28 mouse cellular contexts compared by ENCODE assay signal in genomic region chr3:116542070-116542469, GRCm38 (mm10). TPM values are rescaled to one million over a fixed set of nuclear protein-coding genes. Genes with fewer than 3 reads are reported as not detected.
DNase-seq lines count a peak whose midpoint lies in the region; ATAC-seq and TF ChIP-seq lines count a peak whose summit lies in the region.
"Had no signal": no experiment of that assay in that cellular context is flagged by ENCODE, and none has a peak within 500 bp of the region (broad histone marks: within the 10 kb centered on the region; RNA-seq: fewer than 3 reads in every experiment).

No protein-coding gene starts in this region.

- H3K4me1 ChIP-seq in heart, embryonic 14.5 days (ENCODE audit: control insufficient read depth in 2 of 2, insufficient read depth in 2 of 2, low read length in 2 of 2) = peaks cover 9 to 10% of the 10 kb centered on the region in 2 experiments
- H3K4me1 ChIP-seq in heart, embryonic 12.5 days (replicated peaks) = peaks cover 13% of the 10 kb centered on the region
- H3K4me1 ChIP-seq in bone marrow macrophage, adult 2 months (ENCODE audit: control insufficient read depth, insufficient read depth, low read length) = peaks cover 13% of the 10 kb centered on the region
- H3K4me1 ChIP-seq: forebrain, embryonic 12.5 days; lung, embryonic 15.5 days; midbrain, embryonic 13.5 days had no signal

- no peak overlapping the region for H3K4me3 ChIP-seq in heart, embryonic 14.5 days (ENCODE audit: control insufficient read depth in 1 of 2, insufficient read depth in 1 of 2, low read depth in 1 of 2, low read length in 2 of 2)
- no peak overlapping the region for H3K4me3 ChIP-seq in heart, embryonic 12.5 days
- no peak overlapping the region for H3K4me3 ChIP-seq in bone marrow macrophage, adult 2 months (ENCODE audit: insufficient read depth, low read length)
- H3K4me3 ChIP-seq: erythroblast, embryonic 14.5 days; forebrain, embryonic 12.5 days; hindbrain, embryonic 13.5 days; lung, embryonic 15.5 days; megakaryocyte, embryonic 14.5 days; midbrain, embryonic 13.5 days; neural tube, embryonic 15.5 days had no signal

- H3K4me2 ChIP-seq in heart, embryonic 14.5 days (ENCODE audit: low read length) = no peak overlapping the region
- no peak overlapping the region for H3K4me2 ChIP-seq in heart, embryonic 12.5 days
- H3K4me2 ChIP-seq: forebrain, embryonic 12.5 days; hindbrain, embryonic 13.5 days; lung, embryonic 15.5 days; midbrain, embryonic 13.5 days; neural tube, embryonic 15.5 days had no signal

- H3K9me3 ChIP-seq in heart, embryonic 14.5 days (ENCODE audit: control insufficient read depth, low read length) = no peaks in the 10 kb centered on the region
- H3K9me3 ChIP-seq in heart, embryonic 12.5 days (replicated peaks) = no peaks in the 10 kb centered on the region
- H3K9me3 ChIP-seq: forebrain, embryonic 12.5 days; hindbrain, embryonic 13.5 days; lung, embryonic 15.5 days; megakaryocyte, embryonic 14.5 days; midbrain, embryonic 13.5 days; neural tube, embryonic 15.5 days had no signal

- peaks cover 76% of the 10 kb centered on the region for H3K36me3 ChIP-seq in heart, embryonic 14.5 days (ENCODE audit: control insufficient read depth, insufficient read depth, low read length)
- H3K36me3 ChIP-seq in heart, embryonic 12.5 days = peaks cover 66% of the 10 kb centered on the region

- TF ChIP-seq POLR2A in bone marrow macrophage, adult 2 months (IDR thresholded peaks at IDR 0.05; ENCODE audit: borderline replicate concordance, low read depth, low read length) = no peak

- TF ChIP-seq CTCF in bone marrow macrophage, adult 2 months (IDR thresholded peaks at IDR 0.05; ENCODE audit: low read depth, low read length) = no peak

- ATAC-seq in heart, embryonic 14.5 days (ENCODE audit: insufficient number of reproducible peaks, insufficient read depth, low FRiP score, low read depth) = no peak
- no peak for ATAC-seq in heart, embryonic 12.5 days (ENCODE audit: insufficient number of reproducible peaks, low FRiP score)
- ATAC-seq in megakaryocyte, adult 5-6 weeks (ENCODE audit: poor library complexity, severe bottlenecking) = peak; percentile 58
- ATAC-seq: forebrain, postnatal 0 days; intestine, embryonic 16.5 days; midbrain, embryonic 13.5 days had no signal

- H3K9ac ChIP-seq in heart, embryonic 14.5 days (ENCODE audit: low read length) = no peak overlapping the region
- no peak overlapping the region for H3K9ac ChIP-seq in heart, embryonic 12.5 days
- H3K9ac ChIP-seq: forebrain, embryonic 12.5 days; forebrain, postnatal 0 days; liver, embryonic 14.5 days; lung, embryonic 15.5 days; midbrain, embryonic 13.5 days; neural tube, embryonic 15.5 days had no signal

- H3K27ac ChIP-seq in heart, embryonic 14.5 days (replicated peaks in 1 of 2; ENCODE audit: control insufficient read depth in 1 of 2, insufficient read depth in 1 of 2, low read depth in 2 of 2, low read length in 2 of 2) = peak overlapping the region; percentile 3 to 30; a peak in 3 of 4 replicates
- H3K27ac ChIP-seq in heart, embryonic 12.5 days (ENCODE audit: poor library complexity, severe bottlenecking) = no peak overlapping the region
- peak overlapping the region; percentile 18 for H3K27ac ChIP-seq in bone marrow macrophage, adult 2 months (ENCODE audit: insufficient read depth, low read depth, low read length)
- H3K27ac ChIP-seq: forebrain, embryonic 12.5 days; hindbrain, embryonic 13.5 days; kidney, postnatal 0 days; liver, embryonic 14.5 days; lung, embryonic 15.5 days; midbrain, embryonic 13.5 days; neural tube, embryonic 15.5 days had no signal

- DNase-seq in R1 (ENCODE audit: low read depth, low spot score) = peak; percentile 20
- no peak for DNase-seq in cerebellum, postnatal 36 days
- DNase-seq in adrenal gland, postnatal 36 days = no peak
- DNase-seq: adrenal gland, adult 8-10 months; cerebellum, adult 11 months; cerebellum, adult 9-11 months; forebrain, postnatal 0 days; gastrocnemius, postnatal 25 days; kidney, adult 8-10 months; kidney, postnatal 4 days; left cerebral cortex, postnatal 4 days; spleen, adult 18-20 months; thymus, postnatal 14 days had no signal

- WGBS in heart, embryonic 14.5 days = 74% methylated on average over 2 of the region's 2 CpGs
- 74% methylated on average over 2 of the region's 2 CpGs for WGBS in heart, embryonic 12.5 days

- H3K27me3 ChIP-seq in heart, embryonic 14.5 days (ENCODE audit: control insufficient read depth, insufficient read depth, low read length) = no peaks in the 10 kb centered on the region
- H3K27me3 ChIP-seq in heart, embryonic 12.5 days (replicated peaks) = peaks cover 13% of the 10 kb centered on the region
- H3K27me3 ChIP-seq: forebrain, embryonic 12.5 days; hindbrain, embryonic 13.5 days; lung, embryonic 15.5 days; megakaryocyte, embryonic 14.5 days; midbrain, embryonic 13.5 days; neural tube, embryonic 15.5 days had no signal

RNA-seq across cellular contexts. Expression of gene Lrrc39, which starts 20.7 kb away (rescaled TPM):
- polyA plus RNA-seq in heart, embryonic 14.5 days (2014; fragmentation: Nextera tagmentation; extraction: Ambion mirVana) = 44.7 and 47.8 TPM in 2 replicates
- 32.8 and 35.7 TPM in 2 replicates for polyA plus RNA-seq in heart, embryonic 12.5 days (2016; fragmentation: Nextera tagmentation; extraction: Ambion mirVana)
- polyA plus RNA-seq in bone marrow macrophage, adult 2 months (2012; ENCODE audit: insufficient read depth, insufficient read length, missing spikeins) = 0.35 TPM in 1 of 2 replicates, not detected in the other
- 0.14 TPM in 1 of 2 replicates, not detected in the other for total RNA-seq in megakaryocyte, adult 5-6 weeks (2015)
- 0.04 and 0.40 TPM in 2 replicates for total RNA-seq in megakaryocyte, adult 5-6 weeks (2017)
- total RNA-seq in adrenal gland, postnatal 36 days (2021) = 1 to 10 TPM; 1.6 to 2.9 TPM
- total RNA-seq: forebrain, postnatal 0 days; left cerebral cortex, postnatal 4 days; monocyte, adult 5-6 weeks had no signal

RNA-seq across cellular contexts. Expression of gene Dbt, which starts 29.2 kb away (rescaled TPM):
- 22.4 and 23.7 TPM in 2 replicates for polyA plus RNA-seq in heart, embryonic 14.5 days (2014; fragmentation: Nextera tagmentation; extraction: Ambion mirVana)
- 23.2 and 26.6 TPM in 2 replicates for polyA plus RNA-seq in heart, embryonic 12.5 days (2016; fragmentation: Nextera tagmentation; extraction: Ambion mirVana)
- polyA plus RNA-seq in bone marrow macrophage, adult 2 months (2012; ENCODE audit: insufficient read depth, insufficient read length, missing spikeins) = 12.2 and 13.6 TPM in 2 replicates
- 12.4 and 14.3 TPM in 2 replicates for total RNA-seq in megakaryocyte, adult 5-6 weeks (2015)
- total RNA-seq in megakaryocyte, adult 5-6 weeks (2017) = 7.2 and 9.6 TPM in 2 replicates
- total RNA-seq in adrenal gland, postnatal 36 days (2021) = 10 to 100 TPM; 59.1 to 87.6 TPM

RNA-seq across cellular contexts. Expression of gene Rtca, which starts 34.1 kb away (rescaled TPM):
- polyA plus RNA-seq in heart, embryonic 14.5 days (2014; fragmentation: Nextera tagmentation; extraction: Ambion mirVana) = 52.2 and 54.5 TPM in 2 replicates
- 59.9 and 62.4 TPM in 2 replicates for polyA plus RNA-seq in heart, embryonic 12.5 days (2016; fragmentation: Nextera tagmentation; extraction: Ambion mirVana)
- 22.8 and 26.3 TPM in 2 replicates for polyA plus RNA-seq in bone marrow macrophage, adult 2 months (2012; ENCODE audit: insufficient read depth, insufficient read length, missing spikeins)
- total RNA-seq in megakaryocyte, adult 5-6 weeks (2015) = 46.7 and 70.9 TPM in 2 replicates
- total RNA-seq in megakaryocyte, adult 5-6 weeks (2017) = 24.0 and 25.4 TPM in 2 replicates
- 10 to 100 TPM; 32.3 to 34.4 TPM for total RNA-seq in adrenal gland, postnatal 36 days (2021)

RNA-seq across cellular contexts. Expression of gene Sass6, which starts 52.7 kb away (rescaled TPM):
- 13.5 and 14.7 TPM in 2 replicates for polyA plus RNA-seq in heart, embryonic 14.5 days (2014; fragmentation: Nextera tagmentation; extraction: Ambion mirVana)
- 19.9 and 21.0 TPM in 2 replicates for polyA plus RNA-seq in heart, embryonic 12.5 days (2016; fragmentation: Nextera tagmentation; extraction: Ambion mirVana)
- polyA plus RNA-seq in bone marrow macrophage, adult 2 months (2012; ENCODE audit: insufficient read depth, insufficient read length, missing spikeins) = 19.9 and 25.8 TPM in 2 replicates
- total RNA-seq in megakaryocyte, adult 5-6 weeks (2015) = 33.6 and 36.1 TPM in 2 replicates
- 44.9 and 46.2 TPM in 2 replicates for total RNA-seq in megakaryocyte, adult 5-6 weeks (2017)
- total RNA-seq in adrenal gland, postnatal 36 days (2021) = 1 to 10 TPM; 2.6 to 3.3 TPM

Comparison
In these comparisons a context has a peak if more than half of its experiments do, and no peak if none do; other contexts are left out.
1. RNA of gene Lrrc39, which starts 20.7 kb away (polyA plus RNA-seq): 44.7 to 47.8 TPM in heart, embryonic 14.5 days and 32.8 to 35.7 TPM in heart, embryonic 12.5 days; 0.35 TPM in bone marrow macrophage, adult 2 months; every median in the first group is over 10 times any median in the second.